In genomic region chr10:43669471-43669870, GRCm38 (mm10) we compare ENCODE assay signal across 22 mouse cellular contexts.
DNase-seq lines count a peak whose midpoint lies in the region; ATAC-seq and TF ChIP-seq lines count a peak whose summit lies in the region.
"Had no signal": no experiment of that assay in that cellular context is flagged by ENCODE, and none has a peak within 500 bp of the region (broad histone marks: within the 10 kb centered on the region; RNA-seq: fewer than 3 reads in every experiment).

No protein-coding gene starts in this region.

- no peaks in the 10 kb centered on the region for H3K36me3 ChIP-seq in ES-E14 (ENCODE audit: control insufficient read depth, insufficient read depth, low read length, poor library complexity, severe bottlenecking)
- no peaks in the 10 kb centered on the region for H3K36me3 ChIP-seq in liver, embryonic 12.5 days
- H3K36me3 ChIP-seq in liver, embryonic 16.5 days (ENCODE audit: control insufficient read depth, insufficient read depth), result no peaks in the 10 kb centered on the region
- H3K36me3 ChIP-seq: embryonic facial prominence, embryonic 12.5 days; forebrain, embryonic 15.5 days; heart, embryonic 13.5 days; hindbrain, embryonic 12.5 days had no signal

- H3K27ac ChIP-seq in ES-E14 (ENCODE audit: insufficient read depth, low read depth, low read length, poor library complexity, severe bottlenecking), result no peak overlapping the region
- H3K27ac ChIP-seq in liver, embryonic 12.5 days, result peak overlapping the region; percentile 85
- H3K27ac ChIP-seq in liver, embryonic 16.5 days (ENCODE audit: low read length), result peak overlapping the region; percentile 41
- H3K27ac ChIP-seq: embryonic facial prominence, embryonic 12.5 days; forebrain, embryonic 15.5 days; heart, embryonic 13.5 days; hindbrain, embryonic 12.5 days had no signal

- 28% methylated on average over 5 of the region's 5 CpGs for WGBS in liver, embryonic 12.5 days (ENCODE audit: insufficient replicate concordance)
- 36% methylated on average over 5 of the region's 5 CpGs for WGBS in liver, embryonic 16.5 days (ENCODE audit: insufficient replicate concordance)

- H3K4me2 ChIP-seq in liver, embryonic 12.5 days, result peak overlapping the region; percentile 56
- H3K4me2 ChIP-seq in liver, embryonic 16.5 days (ENCODE audit: low read depth, low read length), result peak overlapping the region; percentile 15
- H3K4me2 ChIP-seq: embryonic facial prominence, embryonic 12.5 days; forebrain, embryonic 15.5 days; heart, embryonic 13.5 days; hindbrain, embryonic 12.5 days had no signal

- DNase-seq in frontal cortex, postnatal 10 days (ENCODE audit: low spot score in 2 of 2), result no peak
- no peak for DNase-seq in ES-E14 (ENCODE audit: low read depth, low spot score)
- no peak for DNase-seq in heart, postnatal 10 days
- DNase-seq in spleen, postnatal 36 days (ENCODE audit: low spot score in 2 of 2), result no peak
- DNase-seq in cerebellum, postnatal 25 days, result no peak
- DNase-seq: adrenal gland, adult 2 months; adrenal gland, postnatal 25 days; cerebellum, adult 11 months; cerebellum, adult 8-10 months; cerebellum, postnatal 14 days; gastrocnemius, postnatal 25 days; heart, postnatal 4 days had no signal

- peaks cover 0 to 2% of the 10 kb centered on the region in 2 experiments; a peak in 1 of 4 replicates for H3K4me1 ChIP-seq in ES-E14 (ENCODE audit: control insufficient read depth in 2 of 2, insufficient read depth in 2 of 2, low read length in 2 of 2, poor library complexity in 1 of 2)
- peaks cover 91% of the 10 kb centered on the region for H3K4me1 ChIP-seq in liver, embryonic 12.5 days
- H3K4me1 ChIP-seq in liver, embryonic 16.5 days (ENCODE audit: control insufficient read depth, low read depth, low read length), result peaks cover 78% of the 10 kb centered on the region
- H3K4me1 ChIP-seq: forebrain, embryonic 15.5 days had no signal

- ATAC-seq in frontal cortex, adult (ENCODE audit: low TSS enrichment), result 0 out of 2 replicates have a peak, but pooled peaks have one; percentile 28
- ATAC-seq in liver, embryonic 12.5 days, result no peak
- ATAC-seq in liver, embryonic 16.5 days (ENCODE audit: low read depth), result no peak
- ATAC-seq: forebrain, embryonic 15.5 days; hindbrain, embryonic 16.5 days; inflammation-experienced regulatory T-cells, adult 6 months; Patski had no signal

- in situ Hi-C loops in ES-E14 (cut with MboI; ENCODE audit: low sequenced_read_pairs in 2 of 2, unreplicated experiment in 2 of 2), result no loop called here

- no peaks in the 10 kb centered on the region for H3K9me3 ChIP-seq in ES-E14 (ENCODE audit: control insufficient read depth, insufficient read depth, low read depth, low read length)
- no peaks in the 10 kb centered on the region for H3K9me3 ChIP-seq in liver, embryonic 12.5 days (replicated peaks)
- no peaks in the 10 kb centered on the region for H3K9me3 ChIP-seq in liver, embryonic 16.5 days (replicated peaks; ENCODE audit: control insufficient read depth, low read length)
- H3K9me3 ChIP-seq: embryonic facial prominence, embryonic 12.5 days; forebrain, embryonic 15.5 days; heart, embryonic 13.5 days; hindbrain, embryonic 12.5 days had no signal

- intact Hi-C loops in heart, postnatal 10 days (cut with DNase I), result no loop called here

- no peak overlapping the region for H3K4me3 ChIP-seq in ES-E14 (ENCODE audit: insufficient read depth in 1 of 2, low read depth in 1 of 2, low read length in 2 of 2, poor library complexity in 1 of 2, severe bottlenecking in 1 of 2)
- H3K4me3 ChIP-seq in liver, embryonic 12.5 days, result no peak overlapping the region
- no peak overlapping the region for H3K4me3 ChIP-seq in liver, embryonic 16.5 days (ENCODE audit: low read depth, low read length)
- H3K4me3 ChIP-seq: embryonic facial prominence, embryonic 12.5 days; forebrain, embryonic 15.5 days; heart, embryonic 13.5 days; hindbrain, embryonic 12.5 days had no signal

- no peaks in the 10 kb centered on the region for H3K27me3 ChIP-seq in liver, embryonic 12.5 days (replicated peaks)
- no peaks in the 10 kb centered on the region for H3K27me3 ChIP-seq in liver, embryonic 16.5 days (ENCODE audit: control insufficient read depth, insufficient read depth, low read depth, low read length)
- H3K27me3 ChIP-seq: embryonic facial prominence, embryonic 12.5 days; forebrain, embryonic 15.5 days; hindbrain, embryonic 12.5 days; Patski had no signal

- H3K9ac ChIP-seq in ES-E14 (ENCODE audit: insufficient read depth, low read depth, low read length, poor library complexity, severe bottlenecking), result no peak overlapping the region
- H3K9ac ChIP-seq in liver, embryonic 12.5 days, result peak overlapping the region; percentile 56
- peak overlapping the region; percentile 30 for H3K9ac ChIP-seq in liver, embryonic 16.5 days (ENCODE audit: low read depth, low read length)
- H3K9ac ChIP-seq: embryonic facial prominence, embryonic 12.5 days; forebrain, embryonic 15.5 days; heart, embryonic 13.5 days; hindbrain, embryonic 12.5 days had no signal

TF ChIP-seq in ES-E14, 5 proteins besides CTCF, POLR2A, EP300 and RAD21:
- TF ChIP-seq ZC3H11A (IDR thresholded peaks at IDR 0.05; ENCODE audit: borderline replicate concordance, low read depth, low read length), result no peak
- TF ChIP-seq HCFC1 (IDR thresholded peaks at IDR 0.05; ENCODE audit: borderline replicate concordance, insufficient read depth, low read length), result no peak
- no peak for TF ChIP-seq MAFK (IDR thresholded peaks at IDR 0.05; ENCODE audit: insufficient read depth, low read depth, low read length)
- peak; percentile 40; the same call in 1 of the 2 replicates for TF ChIP-seq ZNF384 (IDR thresholded peaks at IDR 0.05; ENCODE audit: low read depth, low read length)
- TF ChIP-seq CHD2 (IDR thresholded peaks at IDR 0.05; ENCODE audit: low read depth, low read length), result no peak
